Mouse (Mus musculus): ENCODE results near the gene Ppp5c.

Gene Ppp5c

GRCm38 (mm10) chr7:17017036-17017435 is 10.7 kb downstream of the Ppp5c start:
- no peak for DNase-seq (ENCODE audit: low read depth, low spot score)

- DNase-seq (ENCODE audit: low read depth, low spot score) = no peak
Observed at GRCm38 (mm10) chr7:17015381-17015780, 12.3 kb downstream of the Ppp5c start.

- DNase-seq (ENCODE audit: low read depth, low spot score) = no peak
Observed at GRCm38 (mm10) chr7:17011909-17012590, 15.7 kb downstream of the Ppp5c start.

- no peak for DNase-seq (ENCODE audit: low read depth, low spot score)
Observed at GRCm38 (mm10) chr7:17010010-17010347, 17.7 kb downstream of the Ppp5c start.

- DNase-seq (ENCODE audit: low read depth, low spot score) = no peak
Observed at GRCm38 (mm10) chr7:17009326-17010009, 18.3 kb downstream of the Ppp5c start.

- no peak for DNase-seq (ENCODE audit: low read depth, low spot score)
Observed at GRCm38 (mm10) chr7:17007300-17007699, 20.4 kb downstream of the Ppp5c start.

GRCm38 (mm10) chr7:17004716-17005115 is 23.0 kb downstream of the Ppp5c start:
- no peak for DNase-seq (ENCODE audit: low read depth, low spot score)

- DNase-seq (ENCODE audit: low read depth, low spot score) = no peak
Observed at GRCm38 (mm10) chr7:17003230-17003960, 24.3 kb downstream of the Ppp5c start.

- peak; percentile 88 for DNase-seq (ENCODE audit: low read depth, low spot score)
Observed at GRCm38 (mm10) chr7:17002375-17003195, 25.1 kb downstream of the Ppp5c start.

- DNase-seq (ENCODE audit: low read depth, low spot score) = peak; percentile 85
Observed at GRCm38 (mm10) chr7:16999650-17000049, 28.1 kb downstream of the Ppp5c start.

- no peak for DNase-seq (ENCODE audit: low read depth, low spot score)
Observed at GRCm38 (mm10) chr7:16999233-16999632, 28.5 kb downstream of the Ppp5c start.

- no peak for DNase-seq (ENCODE audit: low read depth, low spot score)
Observed at GRCm38 (mm10) chr7:16995345-16995744, 32.4 kb downstream of the Ppp5c start.

- DNase-seq (ENCODE audit: low read depth, low spot score) = peak; percentile 23
Observed at GRCm38 (mm10) chr7:16994400-16994799, 33.3 kb downstream of the Ppp5c start.

GRCm38 (mm10) chr7:16993651-16994399 is 33.9 kb downstream of the Ppp5c start:
- DNase-seq (ENCODE audit: low read depth, low spot score) = peak; percentile 78

GRCm38 (mm10) chr7:16992451-16992807 is 35.3 kb downstream of the Ppp5c start, which contains the start of gene Ccdc8:
Gene Ccdc8, plus strand, starts transcription at chr7:16992708.
- DNase-seq (ENCODE audit: low read depth, low spot score) = no peak

- peak; percentile 27 for DNase-seq (ENCODE audit: low read depth, low spot score)
Observed at GRCm38 (mm10) chr7:16991681-16992450, 35.9 kb downstream of the Ppp5c start.

GRCm38 (mm10) chr7:16990006-16990744 is 37.5 kb downstream of the Ppp5c start:
- peak; percentile 57 for DNase-seq (ENCODE audit: low read depth, low spot score)

GRCm38 (mm10) chr7:16988405-16988804 is 39.3 kb downstream of the Ppp5c start:
- no peak for DNase-seq (ENCODE audit: low read depth, low spot score)

GRCm38 (mm10) chr7:16987541-16988149 is 40.1 kb downstream of the Ppp5c start:
- DNase-seq (ENCODE audit: low read depth, low spot score) = no peak
